Mouse (Mus musculus) limb, embryonic 14.5 days (tissue): ENCODE results near the gene Polh. TPM values are rescaled to one million over a fixed set of nuclear protein-coding genes. Genes with fewer than 3 reads are reported as not detected.

ENCODE experiments used
- ATAC-seq: fragments of 200-750 bp; cut with Nextera tagmentation; 2 replicates; pipeline ENCODE4 v1.8.0; 2017; ENCODE audit warnings: low read depth, moderate number of reproducible peaks, moderate TSS enrichment; ENCODE audit not compliant: low FRiP score
- DNase-seq: peaks from one replicate; pipeline ENCODE4 v3.0.0-alpha.2; 2015; ENCODE audit warnings: low spot score
- H3K27ac ChIP-seq: fragments of 300-500 bp; sonication (generic); replicated peaks from 2 replicates; pipeline ENCODE4 v1.5.1; 2014; ENCODE audit warnings: low read depth, mild to moderate bottlenecking, low read length, moderate library complexity, mixed read lengths
- H3K27me3 ChIP-seq: fragments of 300-500 bp; sonication (generic); 2 replicates; pipeline ENCODE4 v1.6.1; 2014; ENCODE audit warnings: low read length, mixed read lengths; ENCODE audit not compliant: control insufficient read depth, insufficient read depth
- H3K36me3 ChIP-seq: fragments of 300-500 bp; sonication (generic); 2 replicates; pipeline ENCODE4 v1.6.1; 2014; ENCODE audit warnings: mild to moderate bottlenecking, low read length, moderate library complexity, mixed read lengths; ENCODE audit not compliant: control insufficient read depth, insufficient read depth
- H3K4me1 ChIP-seq: fragments of 300-500 bp; sonication (generic); 2 replicates; pipeline ENCODE4 v1.6.1; 2014; ENCODE audit warnings: antibody characterized with exemption, low read length, mixed read lengths; ENCODE audit not compliant: control insufficient read depth, insufficient read depth
- H3K4me2 ChIP-seq: fragments of 300-500 bp; sonication (generic); replicated peaks from 2 replicates; pipeline ENCODE4 v1.6.1; 2014; ENCODE audit warnings: low read depth, mild to moderate bottlenecking, low read length, moderate library complexity; ENCODE audit not compliant: severe bottlenecking
- H3K4me3 ChIP-seq: fragments of 300-500 bp; sonication (generic); replicated peaks from 2 replicates; pipeline ENCODE4 v1.5.1; 2014; ENCODE audit warnings: low read length
- H3K9ac ChIP-seq: fragments of 300-500 bp; sonication (generic); 2 replicates; pipeline ENCODE4 v1.6.1; 2014; ENCODE audit warnings: mild to moderate bottlenecking, low read depth, low read length, moderate library complexity; ENCODE audit not compliant: severe bottlenecking
- H3K9me3 ChIP-seq: fragments of 300-500 bp; sonication (generic); 2 replicates; pipeline ENCODE4 v1.6.1; 2016; ENCODE audit warnings: low read length; ENCODE audit not compliant: control insufficient read depth
- POLR2A ChIP-seq: fragments of 200-500 bp; IDR thresholded peaks from 2 replicates; pipeline ENCODE4 v1.8.0; 2012; ENCODE audit warnings: inconsistent platforms, mild to moderate bottlenecking, moderate library complexity, borderline replicate concordance; ENCODE audit not compliant: insufficient read depth, insufficient read length; ENCODE audit errors: extremely low read depth
- WGBS: fragments of 180-500 bp; shearing (Covaris S2); extraction: QIAGEN DNeasy Blood & Tissue Kit; methylation state at CpG from one replicate; pipeline ENCODE4 v1.1.7; 2014; 5-methylcytosine and 5-hydroxymethylcytosine counted together
- polyA plus RNA-seq, 2 experiments: library from polyadenylated mRNA; depleted of rRNA in 1 of 2; stranded (reverse) in 1 of 2; unstranded in 1 of 2; fragments of >200 nt; fragmentation: Nextera tagmentation in 1 of 2; extraction: Ambion mirVana in 1 of 2; gene quantifications; 2 replicates each; pipeline versions ENCODE4 v1.2.1 to v1.2.3; 2012 to 2014

Polh gene
- polyA plus RNA-seq, 2 experiments = 9.2 to 15.7 TPM

- 3% methylated on average over 22 of the region's 23 CpGs for WGBS
- peaks cover 16% of the 10 kb centered on the region for H3K4me1 ChIP-seq
- no peaks in the 10 kb centered on the region for H3K9me3 ChIP-seq
- peak; percentile 94 for ATAC-seq
- DNase-seq = peak; percentile 100
- H3K4me3 ChIP-seq = peak within 1 kb of the TSS; percentile 82
- TF ChIP-seq POLR2A = peak; percentile 21; the same call in 1 of the 2 replicates
- peaks cover 20% of the 10 kb centered on the region for H3K36me3 ChIP-seq
- peak within 1 kb of the TSS; percentile 82 for H3K9ac ChIP-seq
- peak within 1 kb of the TSS; percentile 61 for H3K27ac ChIP-seq
- no peaks in the 10 kb centered on the region for H3K27me3 ChIP-seq
- H3K4me2 ChIP-seq = peak within 1 kb of the TSS; percentile 92
These were observed 41.8 kb downstream of the Polh start, which contains the start of gene Gtpbp2 for GRCm38 (mm10) chr17:46160686-46161085. TSS of gene Gtpbp2 (plus strand) at chr17:46161032.

- Histone ChIP-seq H3K9ac (peak overlapping the region; percentile 82), H3K4me2 (peak overlapping the region; percentile 92), H3K27ac (peak overlapping the region; percentile 61), H3K9me3 (no peaks in the 10 kb centered on the region), H3K27me3 (no peaks in the 10 kb centered on the region), H3K36me3 (peaks cover 15% of the 10 kb centered on the region), H3K4me3 (peak overlapping the region; percentile 82), H3K4me1 (peaks cover 16% of the 10 kb centered on the region)
- ATAC-seq (peak; percentile 73), DNase-seq (peak; percentile 96)
- TF ChIP-seq POLR2A = no peak
- WGBS = 1% methylated on average over 16 of the region's 16 CpGs
These were observed 42.3 kb downstream of the Polh start for GRCm38 (mm10) chr17:46160090-46160662.

GRCm38 (mm10) chr17:46159236-46159635, 43.2 kb downstream of the Polh start:
- no peaks in the 10 kb centered on the region for H3K9me3 ChIP-seq
- no peak for TF ChIP-seq POLR2A
- H3K27me3 ChIP-seq = no peaks in the 10 kb centered on the region
- H3K9ac ChIP-seq = no peak overlapping the region
- WGBS = 65% methylated on average over 2 of the region's 2 CpGs
- H3K4me1 ChIP-seq = peaks cover 16% of the 10 kb centered on the region
- H3K4me3 ChIP-seq = no peak overlapping the region
- no peak overlapping the region for H3K4me2 ChIP-seq
- no peak overlapping the region for H3K27ac ChIP-seq
- peaks cover 6% of the 10 kb centered on the region for H3K36me3 ChIP-seq
- DNase-seq (no peak), ATAC-seq (no peak)

GRCm38 (mm10) chr17:46157131-46157530, 45.3 kb downstream of the Polh start:
- H3K9ac ChIP-seq = no peak overlapping the region
- H3K4me1 ChIP-seq = peaks cover 13% of the 10 kb centered on the region; the same call in 1 of the 2 replicates
- H3K4me2 ChIP-seq = no peak overlapping the region
- no peaks in the 10 kb centered on the region for H3K9me3 ChIP-seq
- no peak for TF ChIP-seq POLR2A
- DNase-seq = no peak
- no peaks in the 10 kb centered on the region for H3K27me3 ChIP-seq
- H3K36me3 ChIP-seq = no peaks in the 10 kb centered on the region
- H3K4me3 ChIP-seq = no peak overlapping the region
- 87% methylated on average over 8 of the region's 8 CpGs for WGBS
- no peak for ATAC-seq
- no peak overlapping the region for H3K27ac ChIP-seq

DNA sequence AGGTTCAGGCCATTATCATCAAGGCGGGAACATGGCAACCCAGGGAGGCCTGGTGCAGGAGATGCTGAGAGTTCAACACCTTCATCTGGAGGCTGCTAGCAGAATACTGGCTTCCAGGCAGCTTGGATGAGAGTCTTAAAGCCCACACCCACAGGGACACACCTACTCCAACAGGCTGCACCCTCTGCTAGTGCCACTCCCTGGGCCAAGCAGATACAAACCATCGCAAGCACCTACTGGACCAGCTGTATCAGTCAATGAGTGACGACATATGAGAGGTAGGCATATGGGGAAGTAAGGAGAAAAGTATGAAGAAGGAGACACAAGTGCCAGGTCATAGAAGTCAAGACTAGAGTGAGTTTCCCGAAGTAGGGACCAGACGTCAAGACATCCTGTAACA, 45.8 kb downstream of the Polh start:
- Histone ChIP-seq H3K9ac (no peak overlapping the region), H3K36me3 (no peaks in the 10 kb centered on the region), H3K9me3 (no peaks in the 10 kb centered on the region), H3K4me1 (peaks cover 8% of the 10 kb centered on the region; the same call in 1 of the 2 replicates), H3K27ac (no peak overlapping the region), H3K4me2 (no peak overlapping the region), H3K27me3 (no peaks in the 10 kb centered on the region), H3K4me3 (no peak overlapping the region)
- DNase-seq (no peak), ATAC-seq (no peak)
- 80% methylated on average over 5 of the region's 5 CpGs for WGBS
- TF ChIP-seq POLR2A = no peak
